Mouse (Mus musculus) forebrain, embryonic 10.5 days (tissue): ENCODE measurements around the gene Arhgap5. TPM values are rescaled to one million over a fixed set of nuclear protein-coding genes. Genes with fewer than 3 reads are reported as not detected.

Source experiments
- DNase-seq: peaks from one replicate; pipeline ENCODE4 v3.0.0-alpha.2; 2017; ENCODE audit warnings: low spot score; ENCODE audit errors: extremely low spot score
- H3K27ac ChIP-seq: fragments of 300-500 bp; sonication (generic); 2 replicates; pipeline ENCODE4 v1.5.1; 2016; ENCODE audit warnings: mild to moderate bottlenecking
- H3K27me3 ChIP-seq: fragments of 300-500 bp; sonication (generic); 2 replicates; pipeline ENCODE4 v1.6.1; 2016; ENCODE audit warnings: mild to moderate bottlenecking; ENCODE audit not compliant: poor library complexity, severe bottlenecking
- H3K36me3 ChIP-seq: fragments of 300-500 bp; sonication (generic); replicated peaks from 2 replicates; pipeline ENCODE4 v1.6.1; 2016; ENCODE audit warnings: mild to moderate bottlenecking, moderate library complexity
- H3K4me1 ChIP-seq: fragments of 300-500 bp; sonication (generic); 2 replicates; pipeline ENCODE4 v1.6.1; 2016
- H3K4me3 ChIP-seq: fragments of 300-500 bp; sonication (generic); 2 replicates; pipeline ENCODE4 v1.5.1; 2016; ENCODE audit warnings: mild to moderate bottlenecking, moderate library complexity
- H3K9me3 ChIP-seq: fragments of 300-500 bp; sonication (generic); 2 replicates; pipeline ENCODE4 v1.6.1; 2016; ENCODE audit warnings: mild to moderate bottlenecking, moderate library complexity
- WGBS: fragments of 180-500 bp; shearing (Covaris S2); methylation state at CpG from one replicate; pipeline ENCODE4 v1.1.7; 2016; 5-methylcytosine and 5-hydroxymethylcytosine counted together
- polyA plus RNA-seq: library from polyadenylated mRNA; unstranded; fragments of >200 nt; fragmentation: Nextera tagmentation; extraction: Ambion mirVana; gene quantifications from 2 replicates; pipeline ENCODE4 v1.2.1, GENCODE M21; 2016

Gene Arhgap5
- polyA plus RNA-seq, 1 experiment from 2014 or later: 48.0 TPM

- Histone ChIP-seq H3K9me3 (no peaks in the 10 kb centered on the region), H3K36me3 (no peaks in the 10 kb centered on the region), H3K4me1 (peaks cover 8% of the 10 kb centered on the region), H3K27ac (no peak overlapping the region), H3K4me3 (no peak overlapping the region), H3K27me3 (no peaks in the 10 kb centered on the region)
- WGBS: 85% methylated on average over 3 of the region's 3 CpGs
- no peak for DNase-seq
These were observed 6.6 kb upstream of the Arhgap5 start for GRCm38 (mm10) chr12:52497209-52497608.

- no peak overlapping the region for H3K27ac ChIP-seq
- 80% methylated on average over 8 of the region's 8 CpGs for WGBS
- H3K4me3 ChIP-seq: no peak overlapping the region
- H3K4me1 ChIP-seq: peaks cover 30% of the 10 kb centered on the region
- no peaks in the 10 kb centered on the region for H3K27me3 ChIP-seq
- H3K9me3 ChIP-seq: no peaks in the 10 kb centered on the region
- H3K36me3 ChIP-seq: no peaks in the 10 kb centered on the region
- DNase-seq: no peak
These were observed 2.6 kb upstream of the Arhgap5 start for GRCm38 (mm10) chr12:52500915-52501833.

GRCm38 (mm10) chr12:52502161-52502560, 1.6 kb upstream of the Arhgap5 start:
- no peak overlapping the region for H3K4me3 ChIP-seq
- H3K4me1 ChIP-seq: peaks cover 35% of the 10 kb centered on the region
- no peaks in the 10 kb centered on the region for H3K9me3 ChIP-seq
- H3K36me3 ChIP-seq: 0 out of 2 replicates have a peak, but pooled peaks cover 2% of the 10 kb centered on the region
- no peak overlapping the region for H3K27ac ChIP-seq
- no peak for DNase-seq
- no peaks in the 10 kb centered on the region for H3K27me3 ChIP-seq
- 64% methylated on average over 3 of the region's 3 CpGs for WGBS

GRCm38 (mm10) chr12:52503131-52503455, 679 bp upstream of the Arhgap5 start:
- under 1% methylated on average over 13 of the region's 13 CpGs for WGBS
- no peak for DNase-seq
- Histone ChIP-seq H3K27ac (peak overlapping the region; percentile 99), H3K4me3 (peak overlapping the region; percentile 87), H3K9me3 (no peaks in the 10 kb centered on the region), H3K4me1 (peaks cover 35% of the 10 kb centered on the region), H3K36me3 (peaks cover 8% of the 10 kb centered on the region), H3K27me3 (no peaks in the 10 kb centered on the region)

- WGBS: under 1% methylated on average over 69 of the region's 78 CpGs
- DNase-seq: peak; percentile 65
- peaks cover 10% of the 10 kb centered on the region for H3K36me3 ChIP-seq
These were observed 784 bp downstream of the Arhgap5 start for GRCm38 (mm10) chr12:52504331-52505181.

GRCm38 (mm10) chr12:52524699-52525098, 20.9 kb downstream of the Arhgap5 start:
- Histone ChIP-seq H3K27ac (no peak overlapping the region), H3K27me3 (no peaks in the 10 kb centered on the region), H3K4me1 (no peaks in the 10 kb centered on the region), H3K9me3 (no peaks in the 10 kb centered on the region), H3K4me3 (no peak overlapping the region), H3K36me3 (peaks cover 24% of the 10 kb centered on the region)
- no peak for DNase-seq
- 93% methylated on average over 2 of the region's 2 CpGs for WGBS

More at GRCm38 (mm10) chr12:52504331-52505181, 784 bp downstream of the Arhgap5 start:
- Histone ChIP-seq H3K27me3 (no peaks in the 10 kb centered on the region), H3K27ac (peak overlapping the region; percentile 99), H3K9me3 (no peaks in the 10 kb centered on the region), H3K4me1 (peaks cover 35% of the 10 kb centered on the region), H3K4me3 (peak overlapping the region; percentile 87)

GRCm38 (mm10) chr12:52525486-52525885, 21.7 kb downstream of the Arhgap5 start:
- DNase-seq: no peak
- no peaks in the 10 kb centered on the region for H3K27me3 ChIP-seq
- H3K9me3 ChIP-seq: no peaks in the 10 kb centered on the region
- peaks cover 25% of the 10 kb centered on the region for H3K36me3 ChIP-seq
- H3K27ac ChIP-seq: no peak overlapping the region
- H3K4me3 ChIP-seq: no peak overlapping the region
- WGBS: 87% methylated on average over 1 of the region's 1 CpGs
- H3K4me1 ChIP-seq: no peaks in the 10 kb centered on the region

- H3K27ac ChIP-seq: no peak overlapping the region
- no peak for DNase-seq
- no peak overlapping the region for H3K4me3 ChIP-seq
- no peaks in the 10 kb centered on the region for H3K9me3 ChIP-seq
- H3K4me1 ChIP-seq: no peaks in the 10 kb centered on the region
- H3K27me3 ChIP-seq: no peaks in the 10 kb centered on the region
- WGBS: 90% methylated on average over 3 of the region's 3 CpGs
- peaks cover 26% of the 10 kb centered on the region for H3K36me3 ChIP-seq
These were observed 26.0 kb downstream of the Arhgap5 start for GRCm38 (mm10) chr12:52529740-52530139.

GRCm38 (mm10) chr12:52541294-52541693, 37.5 kb downstream of the Arhgap5 start:
- Histone ChIP-seq H3K4me1 (no peaks in the 10 kb centered on the region), H3K27ac (no peak overlapping the region), H3K27me3 (no peaks in the 10 kb centered on the region), H3K9me3 (no peaks in the 10 kb centered on the region), H3K36me3 (peaks cover 11% of the 10 kb centered on the region; the same call in 1 of the 2 replicates), H3K4me3 (no peak overlapping the region)
- 89% methylated on average over 4 of the region's 4 CpGs for whole genome bisulfite sequencing
- DNase-seq: no peak

GRCm38 (mm10) chr12:52544532-52544931, 40.8 kb downstream of the Arhgap5 start:
- Histone ChIP-seq H3K27me3 (no peaks in the 10 kb centered on the region), H3K4me3 (no peak overlapping the region), H3K9me3 (no peaks in the 10 kb centered on the region), H3K4me1 (no peaks in the 10 kb centered on the region), H3K27ac (no peak overlapping the region), H3K36me3 (peaks cover 11% of the 10 kb centered on the region; the same call in 1 of the 2 replicates)
- no peak for DNase-seq
- WGBS: 94% methylated on average over 3 of the region's 3 CpGs

GRCm38 (mm10) chr12:52552085-52552484, 48.3 kb downstream of the Arhgap5 start:
- Histone ChIP-seq H3K27me3 (no peaks in the 10 kb centered on the region), H3K9me3 (no peaks in the 10 kb centered on the region), H3K4me3 (no peak overlapping the region), H3K36me3 (peaks cover 12% of the 10 kb centered on the region), H3K27ac (no peak overlapping the region), H3K4me1 (no peaks in the 10 kb centered on the region)
- 95% methylated on average over 2 of the region's 2 CpGs for WGBS
- DNase-seq: no peak

GRCm38 (mm10) chr12:52555188-52555876, 51.6 kb downstream of the Arhgap5 start:
- H3K4me3 ChIP-seq: no peak overlapping the region
- 90% methylated on average over 3 of the region's 3 CpGs for WGBS
- H3K27me3 ChIP-seq: no peaks in the 10 kb centered on the region
- no peaks in the 10 kb centered on the region for H3K9me3 ChIP-seq
- peaks cover 15% of the 10 kb centered on the region for H3K36me3 ChIP-seq
- no peak overlapping the region for H3K27ac ChIP-seq
- DNase-seq: no peak
- no peaks in the 10 kb centered on the region for H3K4me1 ChIP-seq
